Mouse (Mus musculus) right cerebral cortex, postnatal 25 days (tissue): ENCODE results near the gene Ptgir.
A peak's percentile ranks its signal among the peaks of the same experiment; 100 is the strongest.

ENCODE experiments used
- DNase-seq: peaks from one replicate; pipeline ENCODE4 v3.0.0; 2022

The Ptgir gene

DNA sequence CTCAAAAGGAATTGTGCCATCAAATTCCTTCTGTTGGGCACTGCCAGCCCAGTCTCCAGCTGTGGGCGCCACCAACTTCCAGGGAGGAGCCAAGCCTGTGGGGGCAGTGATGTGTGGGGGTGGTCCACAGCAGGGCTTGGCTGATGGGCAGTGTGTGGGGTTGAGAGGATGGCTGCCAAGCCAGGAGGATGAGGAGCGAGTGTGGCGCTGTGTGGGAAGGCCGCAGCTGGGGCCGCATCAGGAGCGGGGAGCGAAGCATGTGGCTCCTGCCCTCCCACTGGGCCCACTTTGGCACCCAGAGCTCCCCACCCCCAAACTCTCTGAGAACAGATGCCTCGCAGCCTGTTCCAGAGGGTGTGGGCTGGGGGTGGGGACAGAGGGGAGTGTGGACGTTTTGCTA is 11.7 kb downstream of the Ptgir start:
- peak; percentile 77 for DNase-seq

DNA sequence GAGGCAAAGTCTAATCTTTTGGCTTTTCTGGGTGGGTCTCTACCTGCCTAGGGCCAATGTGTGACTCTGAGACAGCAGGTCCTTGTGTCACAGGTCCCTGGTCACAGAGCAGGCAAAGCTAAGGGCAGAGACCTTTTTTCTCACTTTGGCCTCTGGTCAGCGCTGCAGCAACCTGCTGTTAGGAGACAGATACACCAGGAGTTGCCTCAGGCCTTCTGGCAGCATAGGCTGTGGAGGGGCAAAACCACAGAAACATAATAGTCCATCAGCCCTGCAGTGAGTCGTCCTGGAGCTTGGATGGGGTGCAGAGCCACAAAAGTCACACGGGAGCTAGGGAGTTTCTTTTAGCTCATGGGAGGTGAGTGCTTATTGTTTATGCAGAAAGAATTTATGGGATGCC is 12.4 kb downstream of the Ptgir start:
- DNase-seq: no peak

DNA sequence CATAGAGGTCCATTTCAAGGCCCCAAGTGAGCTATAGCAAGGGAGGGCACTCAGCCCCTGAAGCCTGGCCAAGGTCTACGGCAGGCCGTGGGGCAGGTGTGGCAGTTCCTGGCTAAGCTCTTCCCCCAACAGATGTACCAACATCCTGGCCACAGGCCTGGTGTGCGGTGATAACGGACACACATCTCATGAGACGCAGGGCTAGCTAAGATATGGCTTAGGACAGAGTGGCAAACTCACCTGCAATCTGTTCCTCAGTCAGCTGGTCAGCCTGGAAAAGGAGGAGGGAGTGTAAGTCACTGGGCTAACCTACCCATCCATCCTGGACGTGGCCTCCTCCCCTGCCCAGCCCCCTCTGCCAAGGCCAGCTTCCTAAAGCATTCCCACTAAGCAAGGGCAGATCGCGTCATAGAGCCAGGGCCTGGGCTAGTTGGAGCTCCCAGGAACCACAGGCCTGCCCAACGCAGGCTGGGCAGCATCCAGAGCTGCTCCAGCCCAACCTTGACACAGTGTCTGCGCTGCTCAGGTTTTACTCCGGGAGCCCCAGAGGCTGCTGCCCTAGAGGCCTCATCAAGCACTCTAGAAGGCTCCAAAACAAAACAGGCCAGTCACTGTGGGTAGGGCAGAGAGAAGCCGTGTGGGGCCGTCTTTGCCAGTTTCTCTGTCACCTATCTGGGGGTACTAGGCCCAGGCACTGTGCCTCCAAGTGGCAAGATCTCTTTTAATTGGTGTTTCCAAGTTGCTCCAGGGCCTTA is 13.3 kb downstream of the Ptgir start:
- no peak for DNase-seq

DNA sequence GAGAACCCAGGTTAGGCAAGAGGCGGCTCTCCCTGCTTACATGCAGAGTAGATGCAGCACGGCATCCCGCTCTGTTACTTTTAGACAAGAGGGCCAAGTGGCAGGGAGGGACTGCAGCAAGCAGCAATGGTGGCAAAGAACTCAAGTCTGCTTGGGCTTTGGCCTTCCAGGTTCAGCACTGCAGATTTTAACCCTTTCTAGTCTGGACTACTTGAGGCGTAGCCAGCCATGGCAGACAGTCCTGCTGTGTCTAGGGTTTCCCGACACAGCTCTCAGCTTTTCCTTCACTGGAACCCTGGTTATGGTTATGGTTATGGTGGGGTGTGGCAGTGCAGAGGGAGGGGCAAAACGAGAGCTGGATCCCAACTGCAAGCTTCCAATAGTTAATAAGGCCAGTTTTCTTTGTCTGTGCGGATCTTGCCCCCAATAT is 13.9 kb downstream of the Ptgir start:
- no peak for DNase-seq

DNA sequence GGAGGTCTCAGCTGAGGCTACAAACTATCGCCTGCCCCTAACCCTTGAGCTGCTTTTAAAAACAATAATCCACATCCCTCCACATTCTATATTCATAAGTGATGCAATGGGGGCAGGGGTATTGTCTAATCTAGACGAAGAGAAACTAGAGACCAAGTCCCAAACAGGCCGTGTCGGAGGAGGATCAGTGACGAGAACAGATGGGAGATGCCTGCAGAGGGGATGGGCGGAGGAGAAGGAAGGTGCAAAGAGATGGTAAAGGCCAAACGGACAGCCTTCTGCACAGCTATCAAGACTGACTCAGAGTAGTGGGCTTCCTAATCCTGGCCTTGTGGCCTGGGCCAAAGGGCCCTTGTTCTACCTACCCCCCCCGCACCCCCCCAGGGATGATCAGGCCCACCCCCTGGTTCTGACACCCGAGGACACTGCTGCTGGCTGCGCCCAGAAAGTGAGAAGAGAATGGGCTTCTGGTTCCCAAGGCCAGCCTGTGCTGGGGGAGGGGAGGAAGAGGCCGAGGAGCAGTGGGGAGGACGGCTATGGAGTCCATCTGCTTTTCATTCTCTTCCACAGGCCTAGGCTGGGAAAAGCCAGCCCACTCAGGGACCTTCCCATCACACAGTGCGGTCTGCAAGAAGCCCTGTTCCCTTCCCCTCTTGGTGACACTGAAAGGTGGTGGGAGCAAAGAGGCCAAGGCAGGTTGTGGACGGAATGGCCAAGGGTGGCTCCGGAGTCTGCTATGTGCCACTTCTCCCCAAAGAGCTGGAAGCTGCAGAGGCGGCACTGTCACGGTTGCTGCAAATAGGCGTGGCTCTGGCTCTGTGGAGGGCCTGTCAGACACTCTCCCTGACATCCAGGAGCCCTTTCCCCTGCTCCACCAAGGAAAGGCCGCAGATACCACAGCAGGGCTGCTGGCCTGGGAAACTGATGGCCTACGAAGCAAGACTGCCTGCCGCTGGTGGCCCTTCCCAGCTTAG is 14.8 kb downstream of the Ptgir start:
- peak; percentile 61 for DNase-seq

DNA sequence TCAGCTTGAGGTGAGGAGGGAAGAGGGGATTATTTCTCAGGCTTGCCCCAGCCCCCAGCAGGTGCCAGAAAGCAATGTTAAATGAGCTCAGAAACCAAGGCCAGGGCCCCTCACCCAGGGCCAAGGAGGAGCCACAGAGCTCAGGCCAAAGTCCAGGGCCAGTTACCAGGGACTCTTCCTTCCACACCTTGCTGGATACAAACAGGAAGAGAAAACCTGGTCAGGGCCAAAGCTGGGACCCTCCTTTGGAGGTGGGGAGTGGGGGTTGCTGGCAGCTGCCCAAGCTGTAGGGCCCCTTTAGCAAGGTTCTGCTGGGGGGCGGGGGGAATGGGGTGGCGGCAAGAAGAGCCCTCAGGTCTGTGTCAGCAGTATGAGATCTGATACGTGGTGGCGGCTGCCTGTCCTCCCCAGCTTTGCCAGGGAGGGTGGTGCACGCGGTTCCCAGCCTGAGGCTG is 15.6 kb downstream of the Ptgir start:
- DNase-seq: no peak

DNA sequence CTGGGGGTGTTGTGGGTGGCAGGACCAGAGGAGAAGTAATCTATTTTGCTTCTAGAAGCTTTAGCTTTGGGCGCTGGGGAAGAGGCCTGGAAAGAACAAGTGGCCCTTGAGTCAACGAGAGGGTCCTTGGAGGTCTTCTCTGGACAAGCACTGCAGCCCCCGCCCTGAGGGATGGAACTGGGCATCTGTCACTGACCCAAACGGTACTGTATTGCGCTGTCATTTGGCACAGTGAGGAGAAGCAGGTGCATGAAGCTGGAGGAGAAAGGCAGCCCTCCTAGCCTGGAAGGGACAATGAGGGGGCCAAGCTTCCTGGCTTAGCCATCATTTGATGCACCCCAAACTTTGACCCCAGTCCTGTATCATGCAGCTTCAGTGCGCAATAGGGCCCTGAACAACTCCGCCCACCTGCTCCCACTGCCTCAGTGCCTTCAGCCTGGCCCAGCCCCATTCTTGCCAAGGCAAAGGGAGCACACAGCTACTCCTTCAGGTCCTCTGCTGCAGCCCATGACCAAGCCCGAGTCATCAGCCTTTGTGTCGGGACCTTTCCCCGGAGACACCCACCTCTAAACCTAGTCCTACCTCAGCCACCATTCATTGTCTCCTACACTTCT is 16.2 kb downstream of the Ptgir start:
- peak; percentile 53 for DNase-seq

DNA sequence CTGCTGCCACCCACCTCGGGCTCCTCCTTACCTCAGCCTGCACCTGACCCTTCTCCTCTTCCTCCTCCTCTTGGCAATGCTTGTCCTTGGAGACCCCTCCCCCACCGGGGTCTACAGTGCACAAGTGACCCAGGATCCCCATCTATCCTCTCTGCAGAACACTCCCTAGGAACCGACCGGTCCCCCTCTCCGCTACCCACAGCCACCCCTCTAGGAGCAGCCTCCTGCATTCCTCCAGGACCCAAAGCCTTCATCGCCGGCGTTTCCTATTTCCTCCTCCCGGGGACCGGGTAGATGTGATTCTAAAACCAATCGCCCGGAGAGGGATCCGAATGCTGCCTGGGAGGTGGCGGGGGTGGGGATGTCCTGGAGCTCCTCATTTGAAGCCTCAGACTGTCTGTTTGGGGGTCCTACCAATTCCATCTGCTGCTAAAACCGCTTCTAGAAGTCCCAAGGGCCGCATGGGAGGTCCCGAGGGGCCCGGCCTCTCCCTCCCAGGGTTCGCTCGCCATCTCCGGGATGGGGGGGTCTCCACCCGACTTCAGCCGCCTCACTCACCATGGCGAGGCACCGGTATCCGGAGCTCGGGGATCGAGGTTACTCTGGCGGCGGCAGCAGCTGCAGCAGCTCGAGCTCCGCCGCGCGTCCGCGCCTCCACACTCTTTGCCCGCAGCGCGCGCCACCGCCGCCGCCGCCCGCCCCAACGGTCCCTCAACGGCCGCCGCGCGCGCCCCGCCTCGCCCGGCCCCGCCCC is 17.2 kb downstream of the Ptgir start:
- DNase-seq: peak; percentile 47

DNA sequence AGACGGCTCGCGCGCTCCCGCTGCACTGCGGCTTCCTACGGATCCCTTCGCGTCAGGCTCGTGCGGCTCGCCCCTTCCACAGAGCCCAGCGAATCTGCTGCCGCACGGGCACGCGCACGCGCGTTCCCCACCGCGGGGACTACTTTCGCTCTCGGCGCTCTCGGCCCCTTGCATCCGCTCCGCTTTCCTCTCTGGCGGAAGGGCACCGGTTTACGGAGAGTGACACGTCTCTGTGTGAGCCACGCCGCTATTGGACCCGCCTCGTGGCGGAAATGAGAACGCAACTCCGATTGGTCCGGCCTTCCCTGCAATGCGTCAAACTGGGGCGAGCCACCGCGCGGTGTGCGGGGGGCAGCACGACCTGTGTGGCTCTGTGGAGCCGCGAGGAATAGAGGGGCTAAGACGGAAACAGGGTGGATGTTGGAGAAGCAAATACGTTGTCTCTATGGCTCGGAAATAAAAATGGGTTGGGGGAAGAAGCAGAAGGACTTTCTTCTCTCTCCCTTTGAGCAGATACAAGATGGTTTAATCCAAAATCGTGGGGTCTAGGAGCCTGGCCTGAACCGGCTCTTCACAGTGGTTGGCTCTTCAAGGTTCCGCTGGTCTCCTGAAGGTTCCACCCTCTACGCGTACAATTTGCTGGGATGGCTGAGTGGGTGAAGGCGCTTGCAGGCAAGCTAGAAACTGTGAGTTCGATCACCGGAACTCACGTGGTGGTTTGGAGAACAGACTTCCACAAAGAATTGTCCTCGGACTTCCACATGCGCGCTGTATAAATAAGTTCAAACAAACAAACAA is 17.9 kb downstream of the Ptgir start, which contains the start of gene Calm3:
Gene Calm3 (minus strand): TSS at position 78 of the 798 bp plus-strand sequence.
- peak; percentile 100 for DNase-seq

DNA sequence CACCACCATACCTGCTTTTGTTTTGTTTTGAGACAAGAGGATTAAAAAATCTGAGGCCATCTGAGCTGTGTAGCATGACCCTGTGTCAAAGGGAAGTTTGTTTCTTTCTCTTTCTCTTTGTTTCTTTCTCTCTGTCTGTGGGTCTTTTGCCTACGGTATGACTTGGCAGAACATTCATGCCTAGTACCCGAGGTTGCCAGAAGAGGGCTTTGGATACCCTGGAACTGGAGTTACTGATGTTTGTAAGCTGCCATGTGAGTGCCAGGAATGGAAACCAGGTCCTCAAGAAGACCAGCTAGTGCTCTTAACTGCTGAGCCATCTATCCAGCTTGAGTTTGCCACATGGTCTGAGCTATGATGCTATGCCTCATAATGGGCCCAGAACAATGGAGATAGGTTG is 22.1 kb downstream of the Ptgir start:
- DNase-seq: no peak

DNA sequence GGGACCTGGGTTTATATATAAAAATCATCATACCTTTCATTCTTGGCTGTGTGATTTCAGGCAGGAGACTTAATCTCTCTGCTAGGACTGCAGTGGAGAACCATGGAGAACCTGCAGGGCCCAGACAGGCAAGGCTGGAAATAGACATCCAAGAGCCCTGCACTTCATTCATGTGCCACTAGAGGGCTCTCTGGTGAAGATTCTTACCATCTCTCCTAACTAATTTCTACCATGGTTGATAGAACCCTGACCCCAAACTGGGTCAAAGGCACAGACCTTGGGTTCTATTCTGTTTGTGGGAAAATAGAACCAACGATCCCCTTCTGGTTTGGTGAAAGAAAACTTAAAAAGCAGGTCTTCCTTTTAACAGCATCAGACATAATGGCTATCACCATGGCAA is 24.6 kb downstream of the Ptgir start:
- no peak for DNase-seq

DNA sequence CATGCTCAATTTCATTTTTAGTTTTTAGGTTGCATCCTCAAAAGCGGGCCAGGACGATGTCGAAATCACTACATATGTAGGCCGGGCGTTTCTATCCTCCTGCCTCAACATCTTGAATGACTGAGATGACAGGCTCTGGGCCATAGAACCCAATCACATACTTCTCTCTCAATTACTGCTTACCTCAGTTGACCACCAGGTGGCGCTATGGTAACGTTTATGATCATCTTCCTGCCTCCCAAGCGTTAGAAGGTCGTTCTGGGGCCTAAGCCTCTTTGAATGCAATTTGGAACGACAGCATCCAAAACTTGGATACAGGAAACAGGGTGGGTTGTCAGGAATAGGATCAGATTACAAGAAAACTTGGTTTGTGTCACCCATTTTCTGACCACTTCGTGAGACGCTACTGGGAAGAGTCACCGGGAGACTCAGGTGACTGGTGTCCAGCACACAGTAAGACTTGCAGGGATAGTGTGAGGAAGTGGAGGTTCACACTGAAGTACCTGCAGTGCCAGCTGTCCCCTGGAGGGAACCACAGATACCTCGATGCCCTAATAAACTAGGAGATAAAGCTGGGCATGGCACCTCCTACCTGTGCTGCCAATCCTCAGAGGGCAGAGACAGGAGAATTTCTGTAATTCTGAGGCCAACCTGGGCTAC is 25.8 kb downstream of the Ptgir start:
- peak; percentile 79 for DNase-seq

DNA sequence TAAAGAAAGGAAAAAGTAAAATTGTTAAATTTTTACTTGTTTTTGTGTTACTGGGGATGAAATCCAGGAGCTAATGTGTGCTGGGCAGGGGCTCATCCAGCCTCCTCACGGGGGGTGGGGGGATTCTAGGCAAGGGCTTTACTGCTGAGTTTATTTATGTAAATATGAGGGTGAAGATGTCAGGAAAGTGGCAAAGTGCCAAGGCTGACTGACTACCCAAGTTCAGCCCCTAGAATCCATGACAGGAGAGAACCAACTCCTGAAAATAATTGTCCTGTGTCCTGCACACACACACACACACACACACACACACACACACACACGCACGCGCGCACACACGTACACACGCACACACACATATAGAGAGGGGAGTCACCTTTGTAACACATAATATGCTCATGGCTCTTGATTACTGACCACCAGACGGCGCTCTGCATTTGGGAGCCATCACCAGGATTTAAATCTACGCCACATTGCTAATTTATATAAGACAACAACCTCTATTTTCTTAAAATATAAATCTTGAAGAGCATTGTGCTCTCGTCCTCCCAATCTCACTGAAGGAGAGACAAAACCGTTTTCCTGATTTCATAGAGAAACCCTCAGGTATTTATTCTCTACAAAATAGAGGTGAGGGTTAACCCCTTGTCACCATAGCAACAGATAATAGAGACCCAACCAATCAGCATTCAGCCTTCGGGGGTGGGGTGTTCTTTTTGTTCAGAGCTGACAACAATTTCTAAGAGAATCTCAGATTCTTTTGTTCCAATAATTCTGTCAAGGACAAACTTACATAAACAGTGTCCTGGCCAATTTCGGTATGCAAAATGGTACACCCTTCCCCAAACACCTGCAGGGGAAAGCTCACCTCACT is 26.7 kb downstream of the Ptgir start:
- no peak for DNase-seq

DNA sequence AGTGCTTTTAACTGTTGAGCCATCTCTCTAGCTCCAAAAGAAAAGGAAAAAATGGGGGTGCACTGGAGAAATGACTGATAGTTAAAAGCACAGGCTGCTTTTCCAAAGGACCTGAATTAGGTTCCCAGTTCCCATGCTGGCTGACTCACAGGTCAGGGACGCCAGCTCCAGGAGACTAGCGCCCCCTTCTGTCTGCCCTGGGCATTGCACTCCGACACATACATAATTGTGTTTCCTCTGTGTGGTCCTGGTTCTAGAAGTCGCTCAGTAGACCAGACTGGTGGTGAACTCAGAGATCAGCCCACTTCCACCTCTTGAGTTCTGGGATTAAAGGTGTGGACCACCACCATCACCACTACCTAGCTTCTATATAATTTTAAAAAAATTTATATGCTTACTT is 31.0 kb downstream of the Ptgir start:
- no peak for DNase-seq

DNA sequence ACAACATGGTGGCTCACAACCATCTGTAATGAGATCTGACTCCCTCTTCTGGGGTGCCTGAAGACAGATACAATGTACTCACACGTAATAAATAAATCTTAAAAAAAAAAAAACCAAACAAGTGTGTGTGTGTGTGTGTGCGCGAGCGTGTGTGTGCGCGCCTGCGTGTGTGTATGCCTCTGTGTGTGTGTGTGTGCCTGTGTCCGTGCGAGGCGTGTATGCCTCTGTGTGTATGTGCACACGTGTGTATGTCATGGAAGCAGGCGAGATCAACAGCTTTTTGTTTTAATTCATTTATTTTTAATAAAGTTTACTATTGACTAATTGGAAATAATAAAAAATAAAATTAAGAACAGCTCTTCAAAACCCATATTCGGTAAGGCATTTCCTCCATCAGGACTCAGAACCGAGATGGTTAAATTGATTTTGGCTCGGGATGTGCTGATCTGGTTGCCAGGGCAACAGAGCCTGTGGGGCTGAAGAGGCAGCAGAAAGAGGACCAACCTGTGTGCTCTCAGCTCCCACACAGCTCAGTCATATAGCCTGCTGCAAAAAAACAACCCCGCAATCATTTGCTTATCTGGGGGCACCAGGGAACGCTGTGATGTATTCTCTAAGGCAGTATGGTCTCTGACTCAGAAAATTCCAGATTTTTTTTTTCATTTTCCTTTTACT is 32.0 kb downstream of the Ptgir start:
- peak; percentile 67 for DNase-seq

DNA sequence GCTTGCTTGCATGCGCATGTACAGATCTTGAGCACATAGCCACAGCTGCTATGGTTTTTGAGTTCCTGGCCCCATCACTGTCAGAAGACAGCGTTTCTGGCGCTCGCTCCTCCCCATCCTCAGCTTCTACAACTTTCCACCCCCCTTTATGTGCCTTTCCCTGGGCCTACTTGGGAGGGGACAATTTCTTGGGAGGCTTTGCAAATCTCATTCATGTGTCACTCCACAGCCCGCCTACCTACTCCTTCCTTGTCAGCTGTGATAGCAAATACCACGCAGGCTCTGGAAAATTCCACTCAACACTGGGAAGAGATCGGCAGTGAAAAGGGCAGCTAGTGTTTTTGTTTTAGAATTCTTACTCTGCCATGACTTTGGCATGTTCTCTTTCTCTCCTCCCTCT is 34.0 kb downstream of the Ptgir start:
- DNase-seq: peak; percentile 62

DNA sequence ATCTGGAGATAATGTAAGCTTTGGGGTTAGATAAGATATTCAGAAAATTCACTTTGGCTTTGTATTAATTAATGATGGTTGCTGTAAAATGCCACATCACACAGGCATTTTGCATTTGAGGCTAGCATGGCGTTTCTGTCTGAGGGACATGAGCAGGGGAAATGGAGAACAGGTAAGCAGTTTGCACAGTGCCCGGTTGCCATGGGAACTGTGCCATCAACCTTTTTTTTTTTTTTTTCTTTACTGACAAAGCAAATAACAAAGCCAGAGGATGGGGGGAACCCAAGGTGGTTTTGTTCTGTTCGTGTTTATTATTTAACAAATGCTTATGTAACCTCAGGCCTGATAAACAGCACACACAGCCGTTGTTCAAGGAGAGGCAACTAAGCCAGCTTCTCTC is 36.6 kb downstream of the Ptgir start:
- DNase-seq: no peak

DNA sequence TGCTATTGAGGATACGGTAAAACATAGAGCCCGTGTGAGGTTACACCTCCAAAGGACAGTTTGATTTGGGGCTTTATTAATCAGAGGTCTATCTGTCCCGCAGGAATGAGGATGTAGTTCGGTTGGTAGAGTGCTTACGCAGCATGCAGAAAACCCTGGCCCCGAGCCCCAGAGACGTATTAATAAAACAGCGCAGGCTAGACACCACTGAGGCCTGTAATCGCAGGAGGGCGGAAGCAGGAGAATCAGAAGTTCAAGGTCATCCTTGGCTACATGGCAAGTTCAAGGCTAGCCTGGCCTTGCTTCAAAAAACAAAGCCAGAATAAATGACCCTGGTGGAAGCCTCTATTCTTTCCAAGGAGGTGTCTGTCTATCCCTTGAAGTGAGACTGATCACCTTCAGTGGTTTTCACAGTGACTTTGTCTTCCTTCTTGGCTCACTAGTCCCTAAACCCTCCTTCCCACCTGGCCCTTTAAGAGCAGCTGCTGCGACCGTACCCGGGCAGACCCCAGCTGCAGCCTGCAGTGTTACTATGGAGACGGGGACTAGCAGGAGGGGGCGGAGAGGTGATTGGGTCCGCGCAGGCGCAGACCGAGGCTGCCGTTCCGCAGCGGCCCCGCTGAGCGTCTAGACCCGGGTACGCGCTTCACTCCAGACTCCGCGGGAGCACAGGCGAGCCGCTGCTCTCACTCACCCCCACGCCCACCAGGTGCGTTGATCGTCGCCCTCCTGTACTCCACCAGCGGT is 37.9 kb downstream of the Ptgir start, which contains the start of gene Pnmal2:
Gene Pnmal2 (plus strand): TSS at position 622 of the 747 bp plus-strand sequence.
- peak; percentile 89 for DNase-seq
